Mouse (Mus musculus): Measurements from ENCODE around the gene Polr3g. TPM values are rescaled to one million over a fixed set of nuclear protein-coding genes. Genes with fewer than 3 reads are reported as not detected.
A peak's percentile ranks its signal among the peaks of the same experiment; 100 is the strongest.
"Not testable (repeated sequence)": the region's sequence is repeated elsewhere in the genome, so short reads cannot be mapped to it uniquely, and the experiment has no call there.

The Polr3g gene
- polyA plus RNA-seq, 1 experiment from 2014 or later: 5.3 TPM

DNA sequence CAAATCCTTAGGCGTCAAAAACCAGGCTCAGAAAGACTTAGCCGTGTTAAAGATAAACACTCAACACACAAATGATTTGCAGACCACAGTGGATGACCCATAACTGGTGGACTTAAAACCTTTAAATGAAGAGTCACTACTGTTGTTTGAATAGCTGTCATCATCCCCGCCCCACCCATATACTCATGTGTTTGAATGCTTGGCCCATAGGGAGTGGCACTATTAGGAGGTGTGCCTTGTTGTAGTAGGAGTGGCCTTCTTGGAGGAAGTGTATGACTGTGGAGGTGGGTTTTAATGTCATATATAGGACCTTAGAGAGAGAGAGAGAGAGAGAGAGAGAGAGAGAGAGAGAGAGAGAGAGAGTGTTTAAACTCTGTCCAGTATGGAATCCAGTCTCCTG is 27.7 kb downstream of the Polr3g start:
- 98% methylated on average over 3 of the region's 3 CpGs for WGBS
- H3K36me3 ChIP-seq: 0 out of 2 replicates have a peak, but pooled peaks cover 2% of the 10 kb centered on the region

DNA sequence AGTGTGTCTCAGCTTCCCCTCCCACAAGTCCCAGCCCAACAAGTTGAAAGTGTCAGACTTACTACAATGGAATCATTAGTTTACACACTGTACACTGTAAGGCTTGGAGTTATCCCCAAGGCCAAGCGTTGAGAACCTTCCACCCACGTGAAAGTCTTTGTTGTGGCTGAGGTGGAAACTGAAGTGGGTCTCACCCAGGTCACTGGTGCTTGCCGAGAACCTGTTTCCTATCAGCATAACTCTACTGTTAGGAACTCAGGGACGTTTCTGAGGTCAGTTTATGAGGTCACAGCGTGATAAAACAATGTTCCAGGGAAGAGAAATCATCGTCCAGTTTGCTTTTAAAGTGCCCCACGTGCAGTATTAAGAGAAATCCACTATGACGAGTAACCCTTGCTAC is 35.5 kb downstream of the Polr3g start:
- Histone ChIP-seq H3K36me3 (peaks cover 23% of the 10 kb centered on the region), H3K9ac (no peak overlapping the region), H3K9me3 (no peaks in the 10 kb centered on the region), H3K4me1 (replicated peaks) (no peaks in the 10 kb centered on the region), H3K27ac (replicated peaks) (no peak overlapping the region), H3K4me3 (no peak overlapping the region), H3K27me3 (no peaks in the 10 kb centered on the region), H3K4me2 (no peak overlapping the region)
- 89% methylated on average over 8 of the region's 8 CpGs for WGBS
- ATAC-seq (ENCODE audit: low FRiP score, low read depth): no peak

More for the DNA sequence above, 27.7 kb downstream of the Polr3g start:
- H3K9ac ChIP-seq: no peak overlapping the region
- no peaks in the 10 kb centered on the region for H3K9me3 ChIP-seq
- no peak overlapping the region for H3K4me2 ChIP-seq
- no peak overlapping the region for H3K27ac ChIP-seq (replicated peaks)
- H3K4me3 ChIP-seq: no peak overlapping the region
- no peaks in the 10 kb centered on the region for H3K27me3 ChIP-seq
- no peak for ATAC-seq (ENCODE audit: low FRiP score, low read depth)
- H3K4me1 ChIP-seq (replicated peaks): no peaks in the 10 kb centered on the region

DNA sequence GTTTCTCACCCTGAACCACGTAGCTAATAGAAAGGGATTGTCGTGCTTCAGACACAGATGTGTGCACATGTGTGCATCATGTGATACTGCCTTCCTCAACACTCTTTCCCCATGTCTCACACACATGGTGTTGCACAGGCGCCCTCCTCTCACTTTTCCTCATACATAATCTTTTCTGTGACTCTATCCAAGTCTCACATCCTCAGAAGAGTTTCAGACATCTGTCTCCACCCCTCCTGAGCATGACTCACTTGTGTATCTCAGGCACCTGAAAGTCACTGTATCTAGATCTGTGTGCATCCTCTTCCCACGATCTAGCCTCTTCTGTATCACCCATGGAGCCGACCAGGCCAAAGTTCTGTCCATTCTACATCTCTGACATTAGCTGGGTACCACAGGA is 43.1 kb downstream of the Polr3g start:
- no peak overlapping the region for H3K9ac ChIP-seq
- no peak overlapping the region for H3K4me2 ChIP-seq
- H3K4me3 ChIP-seq: no peak overlapping the region
- H3K36me3 ChIP-seq: peaks cover 43% of the 10 kb centered on the region
- no peaks in the 10 kb centered on the region for H3K4me1 ChIP-seq (replicated peaks)
- H3K9me3 ChIP-seq: no peaks in the 10 kb centered on the region
- ATAC-seq (ENCODE audit: low FRiP score, low read depth): no peak
- H3K27ac ChIP-seq (replicated peaks): no peak overlapping the region
- H3K27me3 ChIP-seq: no peaks in the 10 kb centered on the region
- WGBS: 94% methylated on average over 5 of the region's 5 CpGs

DNA sequence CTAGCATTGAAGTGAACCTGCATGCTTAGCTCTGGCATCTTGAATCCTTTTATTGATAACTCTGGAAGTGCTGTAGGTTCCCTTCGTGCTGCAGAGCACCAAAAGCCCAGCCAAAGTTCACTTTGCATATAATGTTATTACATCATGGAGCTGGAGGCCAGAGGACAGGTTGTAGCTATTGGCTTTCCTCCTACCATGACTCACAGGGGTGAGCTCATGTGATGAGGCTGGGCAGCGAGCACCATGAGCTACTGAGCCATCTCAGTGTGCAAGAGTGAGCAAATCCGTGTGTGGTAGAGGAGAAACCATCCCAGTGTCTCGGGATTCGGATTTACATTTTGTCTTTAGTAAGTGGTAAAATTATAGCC is 46.5 kb downstream of the Polr3g start:
- ATAC-seq (ENCODE audit: low FRiP score, low read depth): no peak
- H3K9ac ChIP-seq: no peak overlapping the region
- H3K4me1 ChIP-seq (replicated peaks): peaks cover 4% of the 10 kb centered on the region
- H3K4me2 ChIP-seq: no peak overlapping the region
- no peak overlapping the region for H3K4me3 ChIP-seq
- peaks cover 37% of the 10 kb centered on the region for H3K36me3 ChIP-seq
- WGBS: 89% methylated on average over 5 of the region's 5 CpGs
- no peak overlapping the region for H3K27ac ChIP-seq (replicated peaks)
- no peaks in the 10 kb centered on the region for H3K9me3 ChIP-seq
- no peaks in the 10 kb centered on the region for H3K27me3 ChIP-seq

DNA sequence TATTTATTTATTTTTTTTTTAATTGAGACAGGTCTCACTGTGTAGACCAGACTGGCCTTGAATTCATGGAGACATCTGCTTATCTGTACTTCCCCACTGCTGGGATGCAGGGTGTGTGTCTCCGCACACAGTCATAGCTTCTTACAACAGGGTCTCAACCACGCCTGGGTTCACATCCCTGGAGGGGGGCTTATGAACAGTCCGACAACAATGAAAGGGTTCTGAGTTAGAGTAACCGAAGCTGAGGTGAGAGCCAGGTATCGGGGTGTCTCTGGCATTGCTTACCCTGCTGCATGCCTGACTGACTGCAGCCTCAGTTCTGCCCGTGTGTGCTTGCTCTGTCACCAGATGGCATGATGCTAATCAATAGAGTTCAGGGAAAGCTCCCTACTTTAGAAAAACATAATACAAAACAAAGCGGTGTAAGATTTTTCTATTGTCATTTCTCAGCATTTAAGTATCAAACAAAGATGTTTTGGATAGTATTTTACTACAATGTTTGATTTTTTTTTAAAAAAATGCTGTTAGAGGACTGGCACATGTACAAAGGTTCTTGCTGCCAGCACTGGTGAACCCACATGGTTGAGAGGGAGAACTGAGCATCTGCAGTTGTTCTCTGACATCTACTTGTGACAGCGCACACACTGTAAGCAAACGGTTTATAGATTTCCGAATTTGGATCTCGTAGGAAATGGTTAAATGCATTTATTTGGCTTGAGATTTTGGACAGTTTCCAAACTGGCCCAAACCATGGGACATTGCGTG is 47.1 kb downstream of the Polr3g start:
- Histone ChIP-seq H3K36me3 (peaks cover 32% of the 10 kb centered on the region), H3K4me3 (no peak overlapping the region), H3K27ac (replicated peaks) (no peak overlapping the region), H3K4me2 (no peak overlapping the region), H3K9me3 (no peaks in the 10 kb centered on the region), H3K27me3 (no peaks in the 10 kb centered on the region), H3K9ac (no peak overlapping the region), H3K4me1 (replicated peaks) (peaks cover 10% of the 10 kb centered on the region)
- peak; percentile 48 for ATAC-seq (ENCODE audit: low FRiP score, low read depth)
- WGBS: 81% methylated on average over 12 of the region's 12 CpGs

DNA sequence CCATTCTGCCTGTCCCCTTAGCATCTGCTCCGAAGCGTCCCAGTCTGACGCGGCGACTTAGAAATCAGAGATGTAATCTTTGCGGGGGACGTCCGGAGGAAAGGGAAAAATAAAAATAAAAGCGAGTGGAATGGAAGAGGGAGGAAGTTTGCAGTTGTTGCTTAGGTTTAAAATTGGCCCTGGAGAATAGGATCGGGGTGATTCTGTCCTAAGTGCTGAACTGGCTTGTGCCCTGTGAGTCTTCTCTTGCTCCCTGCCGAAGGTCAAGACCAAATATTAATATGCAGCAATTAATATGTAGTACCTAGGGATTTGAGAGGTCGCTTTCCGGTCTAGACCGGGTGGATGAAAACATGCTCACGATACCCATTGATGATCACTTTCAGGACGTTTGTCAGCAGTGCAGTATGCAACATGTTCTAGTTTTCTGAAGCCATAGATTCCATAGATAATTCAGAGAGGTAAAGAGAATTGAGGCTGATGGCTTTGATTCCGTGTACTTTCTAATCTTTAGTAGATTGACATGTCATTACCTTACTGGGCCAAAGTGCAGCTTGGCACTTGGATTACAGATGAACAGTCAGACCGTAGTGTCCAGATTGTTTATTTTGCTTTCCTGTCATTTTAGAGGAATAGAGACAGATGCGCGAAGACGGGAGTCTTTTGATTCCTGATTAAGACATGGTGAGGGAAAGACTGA is 52.6 kb downstream of the Polr3g start:
- WGBS: 5% methylated on average over 21 of the region's 21 CpGs
- H3K4me1 ChIP-seq (replicated peaks): peaks cover 23% of the 10 kb centered on the region
- H3K9ac ChIP-seq: peak overlapping the region; percentile 80
- H3K9me3 ChIP-seq: no peaks in the 10 kb centered on the region
- H3K27ac ChIP-seq (replicated peaks): peak overlapping the region; percentile 90
- peak overlapping the region; percentile 73 for H3K4me3 ChIP-seq
- peak overlapping the region; percentile 68 for H3K4me2 ChIP-seq
- no peaks in the 10 kb centered on the region for H3K27me3 ChIP-seq
- H3K36me3 ChIP-seq: no peaks in the 10 kb centered on the region
- no peak; the same call in 1 of the 2 replicates for ATAC-seq (ENCODE audit: low FRiP score, low read depth)

DNA sequence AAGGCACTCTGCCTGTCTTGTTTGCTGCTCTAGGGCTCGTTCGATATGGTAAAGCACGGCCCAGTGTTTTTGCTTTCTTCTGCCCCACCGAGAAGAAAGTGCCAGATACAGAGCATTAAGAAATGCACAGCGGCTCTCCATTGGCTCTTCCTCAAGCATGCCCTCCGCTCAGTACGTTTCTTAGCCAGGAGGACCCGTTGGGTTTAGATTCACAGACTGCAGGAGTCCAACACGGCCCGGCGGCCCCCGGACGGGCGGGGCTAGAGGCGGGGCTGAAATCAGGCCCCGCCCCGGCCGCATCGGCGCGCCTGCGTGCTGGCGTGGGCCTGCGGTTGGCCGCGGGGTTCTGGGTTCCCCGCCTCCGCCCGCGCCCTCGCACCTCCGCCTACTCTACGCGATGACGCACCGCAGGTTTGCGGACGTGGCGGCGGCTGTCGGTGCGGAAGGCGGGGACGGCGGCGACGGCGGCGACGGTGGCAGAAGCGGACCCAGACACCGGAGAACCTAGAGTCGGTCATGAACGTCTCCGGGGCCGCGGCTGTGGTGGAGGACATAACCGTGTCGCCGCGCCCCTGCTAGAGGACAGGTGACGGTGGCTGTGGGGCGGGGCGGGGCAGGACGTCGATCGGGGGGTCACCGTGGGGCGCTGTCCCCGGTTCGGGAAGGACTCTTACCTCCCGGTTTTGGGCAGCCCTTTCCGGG is 53.3 kb downstream of the Polr3g start, which contains the start of gene Lysmd3:
TSS of gene Lysmd3 (plus strand) at position 313 of the 702 bp plus-strand sequence.
- Histone ChIP-seq H3K9me3 (no peaks in the 10 kb centered on the region), H3K36me3 (no peaks in the 10 kb centered on the region), H3K27me3 (no peaks in the 10 kb centered on the region), H3K4me2 (peak within 1 kb of the TSS; percentile 68), H3K4me3 (peak within 1 kb of the TSS; percentile 73), H3K27ac (replicated peaks) (peak within 1 kb of the TSS; percentile 90), H3K9ac (peak within 1 kb of the TSS; percentile 80), H3K4me1 (replicated peaks) (peaks cover 23% of the 10 kb centered on the region)
- peak; percentile 100 for ATAC-seq (ENCODE audit: low FRiP score, low read depth)
- under 1% methylated on average over 65 of the region's 73 CpGs for WGBS

DNA sequence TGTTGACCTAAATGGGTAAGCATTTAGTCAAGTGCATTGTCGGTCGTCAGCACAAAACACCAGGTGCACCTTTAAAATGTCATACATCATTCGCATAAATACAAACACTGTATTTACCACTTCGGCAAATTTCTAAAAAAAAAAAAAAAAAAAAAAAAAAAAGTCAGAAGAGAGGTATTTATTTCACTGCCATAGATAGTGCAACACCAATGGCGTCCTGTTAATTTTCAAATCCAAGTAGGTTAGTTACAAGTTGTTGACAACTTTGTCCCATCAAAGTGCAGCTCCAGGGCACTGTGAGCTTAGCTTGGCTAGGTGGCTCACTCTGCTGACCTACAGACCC is 53.8 kb downstream of the Polr3g start:
- WGBS: 8% methylated on average over 5 of the region's 5 CpGs

DNA sequence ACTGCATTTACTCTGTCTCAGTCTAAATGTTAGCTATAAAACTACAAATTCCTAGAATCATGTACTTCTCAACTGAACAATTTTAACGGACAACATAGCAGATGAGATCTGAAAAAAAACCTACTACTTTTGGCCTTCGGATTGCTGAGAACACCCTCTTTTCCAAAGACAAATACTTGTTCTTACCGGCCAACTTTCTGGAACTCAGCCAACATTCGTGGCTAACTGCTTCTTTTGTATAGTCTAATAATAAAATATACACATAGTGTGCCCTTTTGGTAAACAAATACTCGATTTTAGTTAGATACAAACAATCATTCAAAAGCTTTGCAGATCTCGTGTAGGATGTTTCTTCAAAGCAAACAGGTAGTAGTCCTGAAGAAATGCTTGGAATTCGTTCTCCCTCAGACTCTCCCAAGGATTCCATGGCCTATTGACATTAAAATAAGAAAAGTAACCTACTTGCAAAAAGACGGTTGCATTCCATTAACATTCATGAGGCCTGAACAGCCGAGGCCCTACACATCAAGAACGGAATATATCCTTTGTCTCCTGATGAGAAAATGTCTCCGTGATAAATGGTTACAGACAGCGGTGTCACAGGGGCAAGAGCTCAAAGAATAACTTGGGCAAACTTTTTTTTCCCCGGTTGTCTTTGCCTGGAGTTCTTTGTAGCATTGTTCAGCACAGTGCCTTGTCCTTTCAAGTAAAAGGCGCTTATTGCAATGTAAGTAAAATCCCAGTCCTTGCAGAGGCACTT is 54.5 kb downstream of the Polr3g start:
- no peaks in the 10 kb centered on the region for H3K9me3 ChIP-seq
- H3K4me1 ChIP-seq (replicated peaks): peaks cover 23% of the 10 kb centered on the region
- peak overlapping the region; percentile 68 for H3K4me2 ChIP-seq
- H3K36me3 ChIP-seq: no peaks in the 10 kb centered on the region
- no peak for ATAC-seq (ENCODE audit: low FRiP score, low read depth)
- no peaks in the 10 kb centered on the region for H3K27me3 ChIP-seq
- WGBS: 5% methylated on average over 14 of the region's 14 CpGs
- H3K27ac ChIP-seq (replicated peaks): peak overlapping the region; percentile 90; the same call in 1 of the 2 replicates
- peak overlapping the region; percentile 73 for H3K4me3 ChIP-seq
- H3K9ac ChIP-seq: no peak overlapping the region

More for the DNA sequence above, 53.8 kb downstream of the Polr3g start:
- ATAC-seq (ENCODE audit: low FRiP score, low read depth): no peak
- H3K4me1 ChIP-seq (replicated peaks): peaks cover 23% of the 10 kb centered on the region
- H3K36me3 ChIP-seq: no peaks in the 10 kb centered on the region
- no peaks in the 10 kb centered on the region for H3K9me3 ChIP-seq
- peak overlapping the region; percentile 68 for H3K4me2 ChIP-seq
- H3K27ac ChIP-seq (replicated peaks): peak overlapping the region; percentile 90
- no peaks in the 10 kb centered on the region for H3K27me3 ChIP-seq
- peak overlapping the region; percentile 80 for H3K9ac ChIP-seq
- peak overlapping the region; percentile 73 for H3K4me3 ChIP-seq

DNA sequence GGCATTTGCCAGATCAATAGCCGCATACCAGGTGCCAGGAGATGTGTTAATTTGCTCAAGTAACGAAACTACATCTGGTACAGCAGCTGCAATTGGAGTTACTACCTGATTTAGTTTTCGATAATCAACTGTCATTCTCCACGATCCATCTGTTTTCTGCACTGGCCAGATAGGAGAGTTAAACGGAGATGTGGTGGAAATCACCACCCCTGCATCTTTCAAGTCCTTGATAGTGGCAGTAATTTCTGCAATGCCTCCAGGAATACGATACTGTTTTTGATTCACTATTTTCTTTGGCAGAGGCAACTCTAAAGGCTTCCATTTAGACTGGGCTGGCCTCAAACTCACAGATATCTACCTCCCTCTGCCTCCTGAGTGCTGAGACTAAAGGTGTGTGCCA is 60.4 kb downstream of the Polr3g start:
- H3K27me3 ChIP-seq; H3K4me3 ChIP-seq; H3K27ac ChIP-seq (replicated peaks); H3K9me3 ChIP-seq; H3K9ac ChIP-seq; H3K4me2 ChIP-seq; H3K4me1 ChIP-seq (replicated peaks); H3K36me3 ChIP-seq; ATAC-seq (ENCODE audit: low FRiP score, low read depth): not testable (repeated sequence)
- 80% methylated on average over 5 of the region's 6 CpGs for WGBS

DNA sequence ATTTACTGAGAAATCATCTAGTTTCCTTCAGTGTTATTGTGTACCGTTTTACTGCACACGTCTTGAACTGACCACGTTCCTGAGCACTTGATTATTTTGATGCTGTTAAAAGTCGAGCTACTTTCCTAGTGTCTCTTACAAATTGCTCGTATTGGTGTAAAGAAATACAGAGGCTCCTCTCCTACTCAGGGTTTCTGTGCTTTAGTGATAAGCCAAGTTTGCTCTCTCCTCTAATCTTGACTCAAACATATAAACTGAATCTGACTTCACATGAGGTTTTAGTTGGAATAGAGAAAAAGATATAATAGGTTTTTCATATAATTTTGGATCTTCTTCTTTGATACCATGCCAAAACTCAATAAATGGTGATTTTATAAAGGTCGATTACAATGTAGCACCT is 64.5 kb downstream of the Polr3g start:
- Histone ChIP-seq H3K4me2 (no peak overlapping the region), H3K9me3 (no peaks in the 10 kb centered on the region), H3K9ac (no peak overlapping the region), H3K27ac (replicated peaks) (no peak overlapping the region), H3K4me1 (replicated peaks) (no peaks in the 10 kb centered on the region), H3K27me3 (no peaks in the 10 kb centered on the region), H3K4me3 (no peak overlapping the region), H3K36me3 (no peaks in the 10 kb centered on the region)
- no peak for ATAC-seq (ENCODE audit: low FRiP score, low read depth)
- 88% methylated on average over 6 of the region's 6 CpGs for WGBS
